7 mouse cellular contexts compared by ENCODE assay signal in the genomic region with DNA sequence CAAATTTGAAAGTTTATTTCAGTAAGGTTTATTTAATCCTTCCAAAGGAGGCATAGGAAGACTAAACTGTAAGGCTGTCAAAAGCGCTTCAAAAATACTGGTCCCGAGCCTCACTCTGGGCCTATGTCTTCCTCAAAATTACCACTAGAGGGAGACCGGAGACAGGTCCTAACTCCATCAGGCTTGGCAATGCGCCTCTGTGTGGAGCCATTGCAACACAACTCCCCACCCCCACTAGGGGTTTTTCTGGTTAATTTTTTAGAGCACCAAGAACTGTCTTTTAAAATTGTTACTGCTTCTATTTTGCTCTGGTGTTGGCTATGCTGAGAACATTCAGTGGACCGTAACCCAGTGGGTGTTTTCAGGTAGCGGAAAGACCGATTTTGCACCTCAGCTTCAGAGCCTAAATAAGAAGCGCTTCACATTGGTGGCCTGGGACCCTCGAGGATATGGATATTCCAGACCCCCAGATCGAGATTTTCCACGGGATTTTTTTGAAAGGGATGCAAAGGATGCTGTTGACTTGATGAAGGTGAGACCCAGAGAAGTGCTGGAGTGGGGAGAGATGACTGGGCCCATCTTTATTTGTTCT. TPM values are rescaled to one million over a fixed set of nuclear protein-coding genes. Genes with fewer than 3 reads are reported as not detected.
A peak's percentile ranks its signal among the peaks of the same experiment; 100 is the strongest.
DNase-seq lines count a peak whose midpoint lies in the region; ATAC-seq and TF ChIP-seq lines count a peak whose summit lies in the region.

No protein-coding gene starts in this region.

- no peak for TF ChIP-seq POLR2A in small intestine, adult 2 months (IDR thresholded peaks at IDR 0.05; ENCODE audit: low read depth, low read length)

- H3K36me3 ChIP-seq in intestine, postnatal 0 days (ENCODE audit: control insufficient read depth, insufficient read depth), result peaks cover 5% of the 10 kb centered on the region; the same call in 1 of the 2 replicates
- H3K36me3 ChIP-seq in midbrain, embryonic 13.5 days, result peaks cover 20% of the 10 kb centered on the region
- H3K36me3 ChIP-seq in small intestine, adult 2 months (ENCODE audit: control insufficient read depth, insufficient read depth, low read length), result peaks cover 6% of the 10 kb centered on the region

- DNase-seq in adrenal gland, adult 2 months, result peak; percentile 75
- peak; percentile 89 for DNase-seq in embryo, embryonic 11 days
- DNase-seq in gastrocnemius, postnatal 4 days (ENCODE audit: low spot score in 2 of 2), result peak; percentile 63 to 84
- peak; percentile 92 for DNase-seq in left cerebral cortex, postnatal 4 days

- peak; percentile 97 for TF ChIP-seq CTCF in intestine, postnatal 0 days (IDR thresholded peaks at IDR 0.05; ENCODE audit: low read depth)
- TF ChIP-seq CTCF in small intestine, adult 2 months (IDR thresholded peaks at IDR 0.05; ENCODE audit: extremely low read depth, insufficient read length, insufficient replicate concordance, low read depth, low read length), result peak; percentile 91; the same call in 1 of the 2 replicates

- no peak overlapping the region for H3K4me2 ChIP-seq in intestine, postnatal 0 days (replicated peaks; ENCODE audit: low read depth)
- H3K4me2 ChIP-seq in midbrain, embryonic 13.5 days (replicated peaks), result no peak overlapping the region

- H3K4me3 ChIP-seq in intestine, postnatal 0 days (ENCODE audit: low read depth, low read length), result no peak overlapping the region
- no peak overlapping the region for H3K4me3 ChIP-seq in midbrain, embryonic 13.5 days (replicated peaks)
- no peak overlapping the region for H3K4me3 ChIP-seq in small intestine, adult 2 months (ENCODE audit: low read depth, low read length)

- 42% methylated on average over 11 of the region's 11 CpGs for WGBS in intestine, postnatal 0 days
- WGBS in midbrain, embryonic 13.5 days, result 40% methylated on average over 11 of the region's 11 CpGs
- WGBS in small intestine, adult 2 months, result 38% methylated on average over 11 of the region's 11 CpGs

- H3K27ac ChIP-seq in intestine, postnatal 0 days (ENCODE audit: low read depth, low read length), result no peak overlapping the region
- no peak overlapping the region for H3K27ac ChIP-seq in midbrain, embryonic 13.5 days
- H3K27ac ChIP-seq in small intestine, adult 2 months (ENCODE audit: insufficient read depth, low read depth, low read length), result no peak overlapping the region

- H3K9ac ChIP-seq in intestine, postnatal 0 days (ENCODE audit: low read depth, low read length), result no peak overlapping the region
- no peak overlapping the region for H3K9ac ChIP-seq in midbrain, embryonic 13.5 days (replicated peaks)

- no peaks in the 10 kb centered on the region for H3K27me3 ChIP-seq in intestine, postnatal 0 days (replicated peaks; ENCODE audit: control insufficient read depth, insufficient read depth, low read length)
- H3K27me3 ChIP-seq in midbrain, embryonic 13.5 days, result no peaks in the 10 kb centered on the region
- H3K27me3 ChIP-seq in small intestine, adult 2 months (ENCODE audit: control insufficient read depth, insufficient read depth, low read length), result no peaks in the 10 kb centered on the region

- intact Hi-C loops in left cerebral cortex, postnatal 4 days (cut with DNase I), result loop anchor here (2.0 to 10.0 kb wide), 2 partner anchors 108 to 588 kb away; no protein-coding TSS in a partner anchor

- ATAC-seq in intestine, postnatal 0 days, result peak; percentile 78
- ATAC-seq in midbrain, embryonic 13.5 days, result peak; percentile 95

- H3K4me1 ChIP-seq in intestine, postnatal 0 days (replicated peaks; ENCODE audit: control insufficient read depth, insufficient read depth, low read length), result no peaks in the 10 kb centered on the region
- H3K4me1 ChIP-seq in midbrain, embryonic 13.5 days (replicated peaks), result peaks cover 7% of the 10 kb centered on the region
- no peaks in the 10 kb centered on the region; the same call in 1 of the 2 replicates for H3K4me1 ChIP-seq in small intestine, adult 2 months (ENCODE audit: control insufficient read depth, insufficient read depth, insufficient read length, low read length)

- no peaks in the 10 kb centered on the region for H3K9me3 ChIP-seq in intestine, postnatal 0 days (ENCODE audit: control insufficient read depth)
- H3K9me3 ChIP-seq in midbrain, embryonic 13.5 days, result no peaks in the 10 kb centered on the region

RNA-seq across cellular contexts. Expression of gene Bphl, which starts 9.1 kb away (rescaled TPM):
- total RNA-seq in adrenal gland, adult 2 months (2021), result 10 to 100 TPM; 74.9 to 75.1 TPM
- 57.4 and 61.2 TPM in 2 replicates for polyA plus RNA-seq in adrenal gland, adult 2 months (2012; rRNA removed)
- 10 to 100 TPM; 23.2 to 34.9 TPM for total RNA-seq in gastrocnemius, postnatal 4 days (2021)
- 51.5 and 58.2 TPM in 2 replicates for polyA plus RNA-seq in intestine, postnatal 0 days (2015; fragmentation: Nextera tagmentation; extraction: Ambion mirVana)
- 10 to 100 TPM; 27.6 to 31.3 TPM for total RNA-seq in left cerebral cortex, postnatal 4 days (2021)
- 31.6 and 36.8 TPM in 2 replicates for polyA plus RNA-seq in midbrain, embryonic 13.5 days (2015; fragmentation: Nextera tagmentation; extraction: Ambion mirVana)
- polyA plus RNA-seq in small intestine, adult 2 months (2012; rRNA removed), result 10.8 and 11.0 TPM in 2 replicates

RNA-seq across cellular contexts. Expression of gene Tubb2a, which starts 31.3 kb away (rescaled TPM):
- total RNA-seq in adrenal gland, adult 2 months (2021), result 10 to 100 TPM; 30.1 to 37.2 TPM
- polyA plus RNA-seq in adrenal gland, adult 2 months (2012; rRNA removed), result 74.7 and 93.5 TPM in 2 replicates
- 100 to 1,000 TPM in 1 of 2 experiments, 10 to 100 TPM in 1; 99.9 to 117 TPM for total RNA-seq in gastrocnemius, postnatal 4 days (2021)
- polyA plus RNA-seq in intestine, postnatal 0 days (2015; fragmentation: Nextera tagmentation; extraction: Ambion mirVana), result 218 and 292 TPM in 2 replicates
- total RNA-seq in left cerebral cortex, postnatal 4 days (2021), result 1,000 to 10,000 TPM; 2,688 to 2,817 TPM
- 1,655 and 1,711 TPM in 2 replicates for polyA plus RNA-seq in midbrain, embryonic 13.5 days (2015; fragmentation: Nextera tagmentation; extraction: Ambion mirVana)
- 132 and 176 TPM in 2 replicates for polyA plus RNA-seq in small intestine, adult 2 months (2012; rRNA removed)

RNA-seq across cellular contexts. Expression of gene Serpinb6a, which starts 43.9 kb away (rescaled TPM):
- 100 to 1,000 TPM; 437 to 541 TPM for total RNA-seq in adrenal gland, adult 2 months (2021)
- polyA plus RNA-seq in adrenal gland, adult 2 months (2012; rRNA removed), result 102 and 109 TPM in 2 replicates
- 10 to 100 TPM; 77.8 to 80.1 TPM for total RNA-seq in gastrocnemius, postnatal 4 days (2021)
- 364 and 373 TPM in 2 replicates for polyA plus RNA-seq in intestine, postnatal 0 days (2015; fragmentation: Nextera tagmentation; extraction: Ambion mirVana)
- 10 to 100 TPM; 41.2 to 41.3 TPM for total RNA-seq in left cerebral cortex, postnatal 4 days (2021)
- polyA plus RNA-seq in midbrain, embryonic 13.5 days (2015; fragmentation: Nextera tagmentation; extraction: Ambion mirVana), result 29.5 and 31.1 TPM in 2 replicates
- polyA plus RNA-seq in small intestine, adult 2 months (2012; rRNA removed), result 61.1 and 214 TPM in 2 replicates

RNA-seq across cellular contexts. Expression of gene Ripk1, which starts 44.4 kb away (rescaled TPM):
- total RNA-seq in adrenal gland, adult 2 months (2021), result 10 to 100 TPM; 27.2 to 31.9 TPM
- 12.7 and 12.8 TPM in 2 replicates for polyA plus RNA-seq in adrenal gland, adult 2 months (2012; rRNA removed)
- total RNA-seq in gastrocnemius, postnatal 4 days (2021), result 10 to 100 TPM; 15.0 to 17.2 TPM
- 25.0 and 27.7 TPM in 2 replicates for polyA plus RNA-seq in intestine, postnatal 0 days (2015; fragmentation: Nextera tagmentation; extraction: Ambion mirVana)
- total RNA-seq in left cerebral cortex, postnatal 4 days (2021), result 10 to 100 TPM; 11.7 to 12.7 TPM
- polyA plus RNA-seq in midbrain, embryonic 13.5 days (2015; fragmentation: Nextera tagmentation; extraction: Ambion mirVana), result 5.3 and 6.4 TPM in 2 replicates
- 10.2 and 18.8 TPM in 2 replicates for polyA plus RNA-seq in small intestine, adult 2 months (2012; rRNA removed)
